24 mouse cellular contexts compared by ENCODE assay signal in genomic region chr7:74421591-74421990, GRCm38 (mm10).
DNase-seq lines count a peak whose midpoint lies in the region; ATAC-seq lines count a peak whose summit lies in the region.
"Had no signal": no experiment of that assay in that cellular context is flagged by ENCODE, and none has a peak within 500 bp of the region (broad histone marks: within the 10 kb centered on the region; RNA-seq: fewer than 3 reads in every experiment).

No protein-coding gene starts in this region.

- no peak for ATAC-seq in heart, embryonic 12.5 days (ENCODE audit: insufficient number of reproducible peaks, low FRiP score)
- ATAC-seq in heart, embryonic 14.5 days (ENCODE audit: insufficient number of reproducible peaks, insufficient read depth, low FRiP score, low read depth), result no peak
- ATAC-seq in heart, embryonic 16.5 days (replicated peaks; ENCODE audit: extremely low read depth, insufficient read depth, low FRiP score), result no peak
- no peak for ATAC-seq in neural tube, embryonic 15.5 days (ENCODE audit: low FRiP score)
- ATAC-seq: CD4-positive, CD25-positive, alpha-beta regulatory T cell, adult 4 months; intestine, postnatal 0 days had no signal

- no peaks in the 10 kb centered on the region for H3K9me3 ChIP-seq in heart, embryonic 12.5 days (replicated peaks)
- no peaks in the 10 kb centered on the region for H3K9me3 ChIP-seq in heart, embryonic 14.5 days (ENCODE audit: control insufficient read depth, low read length)
- H3K9me3 ChIP-seq in heart, embryonic 16.5 days (replicated peaks; ENCODE audit: control insufficient read depth, low read length), result no peaks in the 10 kb centered on the region
- H3K9me3 ChIP-seq in neural tube, embryonic 15.5 days (replicated peaks), result no peaks in the 10 kb centered on the region
- H3K9me3 ChIP-seq: embryonic facial prominence, embryonic 13.5 days; forebrain, embryonic 10.5 days; forebrain, embryonic 15.5 days; stomach, embryonic 15.5 days had no signal

- no peaks in the 10 kb centered on the region for H3K27me3 ChIP-seq in heart, embryonic 12.5 days (replicated peaks)
- no peaks in the 10 kb centered on the region for H3K27me3 ChIP-seq in heart, embryonic 14.5 days (ENCODE audit: control insufficient read depth, insufficient read depth, low read length)
- no peaks in the 10 kb centered on the region for H3K27me3 ChIP-seq in heart, embryonic 16.5 days (ENCODE audit: control insufficient read depth, insufficient read depth, low read length)
- 0 out of 2 replicates have a peak, but pooled peaks cover 3% of the 10 kb centered on the region for H3K27me3 ChIP-seq in neural tube, embryonic 15.5 days (replicated peaks)
- H3K27me3 ChIP-seq: embryonic facial prominence, embryonic 13.5 days; forebrain, embryonic 15.5 days; stomach, embryonic 15.5 days had no signal

- intact Hi-C loops in heart, postnatal 10 days (cut with DNase I), result loop anchor here (5.0 kb wide), 2 partner anchors 91 to 691 kb away; no protein-coding TSS in a partner anchor

- H3K4me1 ChIP-seq in heart, embryonic 12.5 days (replicated peaks), result peaks cover 54% of the 10 kb centered on the region
- peaks cover 24 to 56% of the 10 kb centered on the region in 2 experiments for H3K4me1 ChIP-seq in heart, embryonic 14.5 days (ENCODE audit: control insufficient read depth in 2 of 2, insufficient read depth in 2 of 2, low read length in 2 of 2)
- peaks cover 45% of the 10 kb centered on the region for H3K4me1 ChIP-seq in heart, embryonic 16.5 days (ENCODE audit: control insufficient read depth, insufficient read depth, low read length)
- peaks cover 36% of the 10 kb centered on the region for H3K4me1 ChIP-seq in neural tube, embryonic 15.5 days

- peak overlapping the region; percentile 57 for H3K4me2 ChIP-seq in heart, embryonic 12.5 days
- peak overlapping the region; percentile 54 for H3K4me2 ChIP-seq in heart, embryonic 14.5 days (ENCODE audit: low read length)
- peak overlapping the region; percentile 54 for H3K4me2 ChIP-seq in heart, embryonic 16.5 days (ENCODE audit: low read depth, low read length)
- no peak overlapping the region for H3K4me2 ChIP-seq in neural tube, embryonic 15.5 days
- H3K4me2 ChIP-seq: embryonic facial prominence, embryonic 13.5 days; forebrain, embryonic 15.5 days; hindbrain, embryonic 14.5 days; stomach, embryonic 15.5 days had no signal

- WGBS in heart, embryonic 12.5 days, result 53% methylated on average over 2 of the region's 2 CpGs
- WGBS in heart, embryonic 14.5 days, result 44% methylated on average over 2 of the region's 2 CpGs
- WGBS in heart, embryonic 16.5 days, result 58% methylated on average over 2 of the region's 2 CpGs
- WGBS in neural tube, embryonic 15.5 days, result 89% methylated on average over 2 of the region's 2 CpGs

- peak overlapping the region; percentile 84 for H3K27ac ChIP-seq in heart, embryonic 12.5 days (ENCODE audit: poor library complexity, severe bottlenecking)
- peak overlapping the region; percentile 64 to 81 for H3K27ac ChIP-seq in heart, embryonic 14.5 days (replicated peaks in 1 of 2; ENCODE audit: control insufficient read depth in 1 of 2, insufficient read depth in 1 of 2, low read depth in 2 of 2, low read length in 2 of 2)
- H3K27ac ChIP-seq in heart, embryonic 16.5 days (ENCODE audit: low read length), result peak overlapping the region; percentile 75
- H3K27ac ChIP-seq in neural tube, embryonic 15.5 days (replicated peaks), result no peak overlapping the region
- H3K27ac ChIP-seq: embryonic facial prominence, embryonic 13.5 days; forebrain, embryonic 10.5 days; forebrain, embryonic 15.5 days; hindbrain, embryonic 14.5 days; liver, embryonic 14.5 days; macrophage; stomach, embryonic 15.5 days had no signal

- peak; percentile 90 for DNase-seq in heart, adult 11 months
- no peak for DNase-seq in heart, adult 8-10 months (ENCODE audit: low spot score)
- no peak for DNase-seq in heart, postnatal 10 days
- DNase-seq: adrenal gland, postnatal 14 days; cerebellum, adult 11 months; gastrocnemius, postnatal 10 days; liver; lung, adult 2 months; lung, postnatal 10 days; midbrain, embryonic 14.5 days; right cerebral cortex, postnatal 25 days had no signal

- H3K36me3 ChIP-seq in heart, embryonic 12.5 days, result no peaks in the 10 kb centered on the region
- H3K36me3 ChIP-seq in heart, embryonic 14.5 days (ENCODE audit: control insufficient read depth, insufficient read depth, low read length), result no peaks in the 10 kb centered on the region
- no peaks in the 10 kb centered on the region for H3K36me3 ChIP-seq in heart, embryonic 16.5 days (ENCODE audit: control insufficient read depth, insufficient read depth)
- H3K36me3 ChIP-seq in neural tube, embryonic 15.5 days, result no peaks in the 10 kb centered on the region
- H3K36me3 ChIP-seq: embryonic facial prominence, embryonic 13.5 days; forebrain, embryonic 10.5 days; forebrain, embryonic 15.5 days; stomach, embryonic 15.5 days had no signal

- no peak overlapping the region for H3K4me3 ChIP-seq in heart, embryonic 12.5 days
- no peak overlapping the region; a peak in 1 of 4 replicates for H3K4me3 ChIP-seq in heart, embryonic 14.5 days (ENCODE audit: control insufficient read depth in 1 of 2, insufficient read depth in 1 of 2, low read depth in 1 of 2, low read length in 2 of 2)
- H3K4me3 ChIP-seq in heart, embryonic 16.5 days (ENCODE audit: low read length), result peak overlapping the region; percentile 13; the same call in 1 of the 2 replicates
- H3K4me3 ChIP-seq in neural tube, embryonic 15.5 days (replicated peaks), result no peak overlapping the region
- H3K4me3 ChIP-seq: embryonic facial prominence, embryonic 13.5 days; forebrain, embryonic 10.5 days; forebrain, embryonic 15.5 days; stomach, embryonic 15.5 days had no signal

- H3K9ac ChIP-seq in heart, embryonic 12.5 days, result no peak overlapping the region
- H3K9ac ChIP-seq in heart, embryonic 14.5 days (ENCODE audit: low read length), result peak overlapping the region; percentile 41
- 0 out of 2 replicates have a peak overlapping the region, but pooled peaks have one; percentile 35 for H3K9ac ChIP-seq in heart, embryonic 16.5 days (ENCODE audit: low read length)
- H3K9ac ChIP-seq in neural tube, embryonic 15.5 days (replicated peaks), result no peak overlapping the region
- H3K9ac ChIP-seq: embryonic facial prominence, embryonic 13.5 days; forebrain, embryonic 15.5 days; hindbrain, embryonic 14.5 days; liver, embryonic 14.5 days; stomach, embryonic 15.5 days had no signal

Comparison
In these comparisons a context has a peak if more than half of its experiments do, and no peak if none do; other contexts are left out.
1. H3K9ac ChIP-seq: peak in heart, embryonic 14.5 days (single experiment) and heart, embryonic 16.5 days (single experiment); none in heart, embryonic 12.5 days (single experiment) and neural tube, embryonic 15.5 days (single experiment).